Mouse (Mus musculus) left cerebral cortex, adult 2 months (tissue): ENCODE measurements at regions not wholly inside any gene's neighbourhood (a gene's known extent, or its start where the extent isn't known, plus 50 kb on each side); places are given as distances from the start of the nearest gene placed in this dataset.

Experiments used
- DNase-seq, 2 experiments: peaks; one replicate each; pipeline ENCODE4 v3.0.0; 2021 to 2022; ENCODE audit warnings: low spot score in 2 of 2, mixed read lengths in 1 of 2; ENCODE audit errors: extremely low spot score in 1 of 2
- H3K27ac ChIP-seq: fragments of 200-600 bp; 2 replicates; pipeline ENCODE4 v1.8.1; 2022
- H3K4me3 ChIP-seq: fragments of 200-600 bp; 2 replicates; pipeline ENCODE4 v1.8.1; 2022
- CTCF ChIP-seq: fragments of 200-600 bp; IDR thresholded peaks from 2 replicates; pipeline ENCODE4 v1.8.1; 2022; ENCODE audit warnings: antibody characterized with exemption, mild to moderate bottlenecking, moderate library complexity
- intact Hi-C: fragments of 180-260 bp; cut with DNase I; formaldehyde crosslinking; loops from one replicate; pipeline ENCODE4 v1.15.1; 2025

DNA sequence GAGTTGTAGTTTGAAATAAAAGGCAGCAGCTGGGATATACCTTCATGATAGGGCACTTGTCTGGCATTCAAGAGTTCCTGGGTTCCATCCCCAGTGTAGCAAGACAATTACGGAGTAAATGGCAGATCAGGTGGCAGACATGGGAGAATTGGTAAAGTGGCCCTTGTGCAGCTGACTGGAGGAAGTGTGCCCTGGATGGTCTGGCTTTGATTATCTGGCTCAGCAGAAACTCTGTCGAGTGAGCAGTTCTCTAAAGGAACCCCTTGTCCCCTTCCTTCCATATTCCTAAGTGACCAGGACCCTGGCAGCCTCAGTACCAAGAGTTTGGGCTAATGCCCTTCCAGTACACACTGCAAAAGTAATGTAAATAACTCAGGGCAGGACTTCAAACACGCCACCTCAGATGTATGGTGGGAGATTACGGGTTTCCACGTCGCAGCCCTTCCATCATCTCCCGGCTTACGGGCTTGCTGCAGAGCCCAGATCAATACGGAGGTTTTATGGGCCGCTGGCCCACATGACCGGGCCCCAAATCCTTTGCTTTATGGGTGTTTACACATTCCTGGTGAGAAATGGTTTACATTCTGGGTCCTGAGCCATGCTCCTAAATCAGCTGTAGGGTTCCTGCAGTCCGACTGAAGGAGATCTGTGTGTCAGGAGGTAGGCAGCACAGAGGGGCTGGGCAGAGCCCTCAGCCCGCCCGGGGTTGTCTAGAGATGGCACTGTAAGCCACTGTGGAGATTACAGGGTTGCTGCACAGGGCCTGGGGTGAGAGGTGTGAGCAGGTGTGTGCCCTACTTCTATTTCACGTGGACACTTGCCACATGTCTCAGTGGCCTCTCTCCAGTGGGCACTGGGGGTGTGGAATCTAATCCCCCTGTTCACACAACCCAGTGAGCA, 50.4 kb upstream of the Hand1 start:
- no peak for DNase-seq
- no peak overlapping the region for H3K27ac ChIP-seq
- no peak for TF ChIP-seq CTCF
- H3K4me3 ChIP-seq, result no peak overlapping the region
- intact Hi-C loops, result no loop called here
